Mouse (Mus musculus): ENCODE measurements around the gene Selplg.

Selplg gene

GRCm38 (mm10) chr5:113826619-113827018 lies 5.8 kb downstream of the Selplg start:
- CTCF ChIA-PET = no interaction called here

- CTCF ChIA-PET = no interaction called here
Measured at GRCm38 (mm10) chr5:113825558-113825957, 6.9 kb downstream of the Selplg start.

GRCm38 (mm10) chr5:113824228-113824627 lies 8.2 kb downstream of the Selplg start:
- CTCF ChIA-PET = no interaction called here

- CTCF ChIA-PET = interaction anchor here (0.7 to 1.2 kb wide), 3 partner anchors 11 to 26 kb away, joined by 3 to 4 read pairs (median 3); no protein-coding TSS in a partner anchor
Measured at GRCm38 (mm10) chr5:113818572-113818971, 13.9 kb downstream of the Selplg start.

- CTCF ChIA-PET = interaction anchor here (1.6 to 3.6 kb wide), 2 partner anchors 14 to 42 kb away, joined by 3 to 16 read pairs; no protein-coding TSS in a partner anchor
Measured at GRCm38 (mm10) chr5:113815638-113816152, 16.7 kb downstream of the Selplg start.

GRCm38 (mm10) chr5:113815041-113815389 lies 17.4 kb downstream of the Selplg start:
- CTCF ChIA-PET = interaction anchor here (0.6 to 3.6 kb wide), 4 partner anchors 16 to 41 kb away, joined by 5 to 16 read pairs (median 10); no protein-coding TSS in a partner anchor

GRCm38 (mm10) chr5:113814111-113815040 lies 18.1 kb downstream of the Selplg start:
- CTCF ChIA-PET = interaction anchor here (0.6 to 3.6 kb wide), 4 partner anchors 16 to 40 kb away, joined by 5 to 16 read pairs (median 10); no protein-coding TSS in a partner anchor

- CTCF ChIA-PET = interaction anchor here (2.3 to 3.6 kb wide), 3 partner anchors 30 to 40 kb away, joined by 8 to 16 read pairs (median 13); no protein-coding TSS in a partner anchor
Measured at GRCm38 (mm10) chr5:113813608-113814007, 18.8 kb downstream of the Selplg start.

- CTCF ChIA-PET = interaction anchor here (1.7 to 2.6 kb wide), 3 partner anchors 16 to 36 kb away, joined by 5 to 13 read pairs (median 8); no protein-coding TSS in a partner anchor
Measured at GRCm38 (mm10) chr5:113812638-113813037, 19.8 kb downstream of the Selplg start.

GRCm38 (mm10) chr5:113811824-113812420 lies 20.5 kb downstream of the Selplg start:
- CTCF ChIA-PET = interaction anchor here (0.5 to 1.7 kb wide), 7 partner anchors 16 to 1546 kb away, joined by 3 to 6 read pairs (median 4); no protein-coding TSS in a partner anchor

GRCm38 (mm10) chr5:113810111-113810510 lies 22.3 kb downstream of the Selplg start:
- CTCF ChIA-PET = no interaction called here

- CTCF ChIA-PET = no interaction called here
Measured at GRCm38 (mm10) chr5:113808177-113808576, 24.3 kb downstream of the Selplg start.

- CTCF ChIA-PET = no interaction called here
Measured at GRCm38 (mm10) chr5:113807712-113808111, 24.7 kb downstream of the Selplg start.

- CTCF ChIA-PET = interaction anchor here (1.1 kb wide), 1 partner anchor 12 kb away, joined by 3 read pairs; no protein-coding TSS in a partner anchor
Measured at GRCm38 (mm10) chr5:113806414-113806813, 26.0 kb downstream of the Selplg start.

GRCm38 (mm10) chr5:113805301-113805700 lies 27.1 kb downstream of the Selplg start:
- CTCF ChIA-PET = interaction anchor here (0.6 to 1.1 kb wide), 2 partner anchors 13 to 86 kb away, joined by 3 read pairs; no protein-coding TSS in a partner anchor

GRCm38 (mm10) chr5:113804395-113804966 lies 28.0 kb downstream of the Selplg start:
- CTCF ChIA-PET = interaction anchor here (0.6 kb wide), 1 partner anchor 87 kb away, joined by 3 read pairs; no protein-coding TSS in a partner anchor

GRCm38 (mm10) chr5:113800280-113800679 lies 32.2 kb downstream of the Selplg start, which contains the start of gene Tmem119:
TSS of gene Tmem119 (minus strand) at chr5:113800516.
- CTCF ChIA-PET = no interaction called here

- CTCF ChIA-PET = interaction anchor here (0.6 kb wide), 1 partner anchor 161 kb away, joined by 3 read pairs; no protein-coding TSS in a partner anchor
Measured at GRCm38 (mm10) chr5:113799691-113800090, 32.8 kb downstream of the Selplg start.

- CTCF ChIA-PET = no interaction called here
Measured at GRCm38 (mm10) chr5:113798525-113798924, 33.9 kb downstream of the Selplg start.

- CTCF ChIA-PET = no interaction called here
Measured at GRCm38 (mm10) chr5:113797149-113797882, 35.1 kb downstream of the Selplg start.
